Mouse (Mus musculus) stomach, postnatal 0 days (tissue): ENCODE results near the gene Prrg2. TPM values are rescaled to one million over a fixed set of nuclear protein-coding genes. Genes with fewer than 3 reads are reported as not detected.

Source experiments
- ATAC-seq: fragments of 200-750 bp; cut with Nextera tagmentation; 2 replicates; pipeline ENCODE4 v1.8.0; 2017; ENCODE audit not compliant: low FRiP score, low TSS enrichment
- DNase-seq: peaks from one replicate; pipeline ENCODE4 v3.0.0-alpha.2; 2016; ENCODE audit warnings: low spot score
- H3K27ac ChIP-seq: fragments of 300-500 bp; sonication (generic); replicated peaks from 2 replicates; pipeline ENCODE4 v1.5.1; 2014; ENCODE audit warnings: mild to moderate bottlenecking, control low read depth
- H3K27me3 ChIP-seq: fragments of 300-500 bp; sonication (generic); 2 replicates; pipeline ENCODE4 v1.6.1; 2014; ENCODE audit warnings: low read length; ENCODE audit not compliant: control insufficient read depth, insufficient read depth
- H3K36me3 ChIP-seq: fragments of 300-500 bp; sonication (generic); 2 replicates; pipeline ENCODE4 v1.6.1; 2014; ENCODE audit warnings: low read length, mixed read lengths; ENCODE audit not compliant: control insufficient read depth, insufficient read depth
- H3K4me1 ChIP-seq: fragments of 300-500 bp; sonication (generic); replicated peaks from 2 replicates; pipeline ENCODE4 v1.6.1; 2014; ENCODE audit warnings: antibody characterized with exemption; ENCODE audit not compliant: control insufficient read depth, insufficient read depth
- H3K4me2 ChIP-seq: fragments of 300-500 bp; sonication (generic); replicated peaks from 2 replicates; pipeline ENCODE4 v1.6.1; 2014; ENCODE audit warnings: low read depth, mild to moderate bottlenecking, control low read depth, moderate library complexity
- H3K4me3 ChIP-seq: fragments of 300-500 bp; sonication (generic); 2 replicates; pipeline ENCODE4 v1.5.1; 2014; ENCODE audit warnings: low read depth, low read length, control low read depth
- H3K9ac ChIP-seq: fragments of 300-500 bp; sonication (generic); 2 replicates; pipeline ENCODE4 v1.6.1; 2014; ENCODE audit warnings: mild to moderate bottlenecking, low read length, control low read depth, mixed read lengths
- H3K9me3 ChIP-seq: fragments of 300-500 bp; sonication (generic); 2 replicates; pipeline ENCODE4 v1.6.1; 2016; ENCODE audit warnings: low read length; ENCODE audit not compliant: control insufficient read depth
- CTCF ChIP-seq: IDR thresholded peaks from 2 replicates; pipeline ENCODE4 v1.5.1; 2016; ENCODE audit warnings: antibody characterized with exemption, low read depth, mild to moderate bottlenecking, moderate library complexity
- EP300 ChIP-seq: optimal IDR thresholded peaks from 2 replicates; pipeline ENCODE3; 2016; ENCODE audit warnings: antibody characterized with exemption
- WGBS: fragments of 180-500 bp; shearing (Covaris S2); extraction: QIAGEN DNeasy Blood & Tissue Kit; methylation state at CpG from one replicate; pipeline ENCODE4 v1.1.7; 2014; 5-methylcytosine and 5-hydroxymethylcytosine counted together
- polyA plus RNA-seq: library from polyadenylated mRNA; unstranded; fragments of >200 nt; fragmentation: Nextera tagmentation; extraction: Ambion mirVana; gene quantifications from 2 replicates; pipeline ENCODE4 v1.2.1, GENCODE M21; 2015

Gene Prrg2
- polyA plus RNA-seq, 1 experiment from 2014 or later = 33.6 TPM

- ATAC-seq = peak; percentile 44
- peaks cover 5% of the 10 kb centered on the region for H3K36me3 ChIP-seq
Measured at GRCm38 (mm10) chr7:45053117-45053930, 9.2 kb downstream of the Prrg2 start.

GRCm38 (mm10) chr7:45052862-45053116 is 9.7 kb downstream of the Prrg2 start, which contains the start of gene Prr12:
Prr12 (minus strand) TSS chr7:45052881.
- DNase-seq = no peak
- WGBS = 0% methylated on average over 6 of the region's 18 CpGs

More at GRCm38 (mm10) chr7:45053117-45053930, 9.2 kb downstream of the Prrg2 start:
- Histone ChIP-seq H3K9ac (peak overlapping the region; percentile 87), H3K4me3 (peak overlapping the region; percentile 83), H3K9me3 (no peaks in the 10 kb centered on the region), H3K27me3 (no peaks in the 10 kb centered on the region), H3K4me2 (peak overlapping the region; percentile 99), H3K4me1 (0 out of 2 replicates have a peak, but pooled peaks cover 4% of the 10 kb centered on the region), H3K27ac (peak overlapping the region; percentile 97)
- peak; percentile 85 for DNase-seq
- TF ChIP-seq EP300 (no peak), CTCF (no peak)
- WGBS = 1% methylated on average over 30 of the region's 59 CpGs

GRCm38 (mm10) chr7:45052181-45052861 is 10.2 kb downstream of the Prrg2 start:
- H3K4me1 ChIP-seq = 0 out of 2 replicates have a peak, but pooled peaks cover 4% of the 10 kb centered on the region
- peak overlapping the region; percentile 83 for H3K4me3 ChIP-seq
- H3K27me3 ChIP-seq = no peaks in the 10 kb centered on the region
- DNase-seq (peak; percentile 54), ATAC-seq (no peak)
- under 1% methylated on average over 38 of the region's 38 CpGs for WGBS
- no peak for TF ChIP-seq EP300
- TF ChIP-seq CTCF = peak; percentile 3; the same call in 1 of the 2 replicates
- peaks cover 13% of the 10 kb centered on the region for H3K36me3 ChIP-seq
- no peaks in the 10 kb centered on the region for H3K9me3 ChIP-seq
- peak overlapping the region; percentile 99 for H3K4me2 ChIP-seq
- peak overlapping the region; percentile 87 for H3K9ac ChIP-seq
- H3K27ac ChIP-seq = peak overlapping the region; percentile 97

More at GRCm38 (mm10) chr7:45052862-45053116, 9.7 kb downstream of the Prrg2 start, which contains the start of gene Prr12:
- Histone ChIP-seq H3K27ac (peak within 1 kb of the TSS; percentile 97), H3K27me3 (no peaks in the 10 kb centered on the region), H3K4me3 (peak within 1 kb of the TSS; percentile 83), H3K4me1 (0 out of 2 replicates have a peak, but pooled peaks cover 4% of the 10 kb centered on the region), H3K9me3 (no peaks in the 10 kb centered on the region), H3K36me3 (peaks cover 8% of the 10 kb centered on the region), H3K4me2 (peak within 1 kb of the TSS; percentile 99), H3K9ac (peak within 1 kb of the TSS; percentile 87)
- TF ChIP-seq EP300 = no peak
- no peak for TF ChIP-seq CTCF
- no peak for ATAC-seq

GRCm38 (mm10) chr7:45051601-45051974 is 10.9 kb downstream of the Prrg2 start:
- ATAC-seq (no peak), DNase-seq (no peak)
- H3K36me3 ChIP-seq = peaks cover 18% of the 10 kb centered on the region
- peak overlapping the region; percentile 83 for H3K4me3 ChIP-seq
- WGBS = 5% methylated on average over 13 of the region's 13 CpGs
- H3K4me1 ChIP-seq = 0 out of 2 replicates have a peak, but pooled peaks cover 4% of the 10 kb centered on the region
- peak overlapping the region; percentile 87 for H3K9ac ChIP-seq
- H3K4me2 ChIP-seq = peak overlapping the region; percentile 99
- TF ChIP-seq EP300 = no peak
- TF ChIP-seq CTCF = no peak
- peak overlapping the region; percentile 97 for H3K27ac ChIP-seq
- H3K27me3 ChIP-seq = no peaks in the 10 kb centered on the region
- no peaks in the 10 kb centered on the region for H3K9me3 ChIP-seq

GRCm38 (mm10) chr7:45050945-45051600 is 11.4 kb downstream of the Prrg2 start:
- Histone ChIP-seq H3K4me2 (peak overlapping the region; percentile 99), H3K9ac (no peak overlapping the region), H3K27ac (peak overlapping the region; percentile 97), H3K27me3 (no peaks in the 10 kb centered on the region), H3K4me1 (0 out of 2 replicates have a peak, but pooled peaks cover 4% of the 10 kb centered on the region), H3K9me3 (no peaks in the 10 kb centered on the region), H3K4me3 (peak overlapping the region; percentile 83), H3K36me3 (peaks cover 23% of the 10 kb centered on the region)
- DNase-seq (peak; percentile 79), ATAC-seq (no peak)
- TF ChIP-seq CTCF (0 out of 2 replicates have a peak, but pooled peaks have one; percentile 0), EP300 (no peak)
- 10% methylated on average over 16 of the region's 16 CpGs for WGBS
